Mouse (Mus musculus) lung, embryonic 14.5 days (tissue): ENCODE measurements around the gene Dennd6b. TPM values are rescaled to one million over a fixed set of nuclear protein-coding genes. Genes with fewer than 3 reads are reported as not detected.

Experiments used
- ATAC-seq: fragments of 200-750 bp; cut with Nextera tagmentation; 2 replicates; pipeline ENCODE4 v1.8.0; 2017; ENCODE audit warnings: mild to moderate bottlenecking, moderate TSS enrichment, moderate library complexity; ENCODE audit not compliant: insufficient read depth
- DNase-seq: peaks from one replicate; pipeline ENCODE4 v3.0.0-alpha.2; 2015
- H3K27ac ChIP-seq: fragments of 300-500 bp; sonication (generic); 2 replicates; pipeline ENCODE4 v1.5.1; 2014; ENCODE audit warnings: low read depth, mild to moderate bottlenecking, moderate library complexity
- H3K27me3 ChIP-seq: fragments of 300-500 bp; sonication (generic); 2 replicates; pipeline ENCODE4 v1.6.1; 2014; ENCODE audit warnings: low read length, control low read depth; ENCODE audit not compliant: insufficient read depth
- H3K36me3 ChIP-seq: fragments of 300-500 bp; sonication (generic); 2 replicates; pipeline ENCODE4 v1.6.1; 2014; ENCODE audit warnings: control low read depth; ENCODE audit not compliant: insufficient read depth
- H3K4me1 ChIP-seq: fragments of 300-500 bp; sonication (generic); 2 replicates; pipeline ENCODE4 v1.6.1; 2014; ENCODE audit warnings: antibody characterized with exemption, control low read depth; ENCODE audit not compliant: insufficient read depth
- H3K4me2 ChIP-seq: fragments of 300-500 bp; sonication (generic); 2 replicates; pipeline ENCODE4 v1.6.1; 2014; ENCODE audit warnings: mild to moderate bottlenecking
- H3K4me3 ChIP-seq: fragments of 300-500 bp; sonication (generic); 2 replicates; pipeline ENCODE4 v1.5.1; 2014; ENCODE audit warnings: low read depth, low read length
- H3K9ac ChIP-seq: fragments of 300-500 bp; sonication (generic); 2 replicates; pipeline ENCODE4 v1.6.1; 2014
- H3K9me3 ChIP-seq: fragments of 300-500 bp; sonication (generic); 2 replicates; pipeline ENCODE4 v1.6.1; 2016; ENCODE audit warnings: low read depth, low read length, control low read depth
- CTCF ChIP-seq: IDR thresholded peaks from 2 replicates; pipeline ENCODE4 v1.5.1; 2016; ENCODE audit warnings: antibody characterized with exemption, low read depth
- WGBS: fragments of 180-500 bp; shearing (Covaris S2); extraction: QIAGEN DNeasy Blood & Tissue Kit; methylation state at CpG from one replicate; pipeline ENCODE4 v1.1.7; 2014; 5-methylcytosine and 5-hydroxymethylcytosine counted together
- polyA plus RNA-seq: library from polyadenylated mRNA; unstranded; fragments of >200 nt; fragmentation: Nextera tagmentation; extraction: Ambion mirVana; gene quantifications from 2 replicates; pipeline ENCODE4 v1.2.1, GENCODE M21; 2014

The Dennd6b gene
- polyA plus RNA-seq, 1 experiment from 2014 or later = 11.0 TPM

DNA sequence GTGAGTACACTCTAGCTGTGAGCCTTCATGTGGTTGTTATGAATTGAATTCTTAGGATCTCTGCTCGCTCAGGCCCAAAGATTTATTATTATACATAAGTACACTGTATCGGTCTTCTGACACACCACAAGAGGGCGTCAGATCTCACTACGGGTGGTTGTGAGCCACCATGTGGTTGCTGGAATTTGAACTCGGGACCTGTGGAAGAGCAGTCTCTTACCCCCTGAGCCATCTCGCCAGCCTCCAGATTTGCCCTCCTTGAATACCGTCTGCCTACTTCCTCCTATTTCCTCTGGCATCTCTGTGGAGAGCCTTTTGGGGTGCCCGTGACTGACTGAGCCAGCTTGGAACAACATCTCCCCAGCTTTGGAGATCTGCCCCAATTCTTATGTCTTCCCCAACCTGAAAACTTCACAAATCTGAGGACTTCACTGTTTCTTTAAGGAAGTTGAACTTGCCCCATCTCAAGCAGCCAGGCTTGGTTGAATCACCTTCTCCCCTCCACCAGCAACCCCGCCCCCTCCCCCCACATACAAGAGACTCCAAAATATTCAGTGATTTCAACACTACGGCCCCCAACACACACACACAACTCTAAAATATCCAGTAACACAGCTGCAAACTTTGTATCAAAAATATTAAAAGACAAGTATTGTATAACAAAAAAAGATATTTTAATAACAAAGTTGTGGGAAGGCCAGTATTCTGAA lies 14.6 kb downstream of the Dennd6b start:
- ATAC-seq (no peak), DNase-seq (peak; percentile 26)
- Histone ChIP-seq H3K9ac (peak overlapping the region; percentile 2; the same call in 1 of the 2 replicates), H3K9me3 (no peaks in the 10 kb centered on the region), H3K27ac (peak overlapping the region; percentile 21), H3K4me2 (peak overlapping the region; percentile 63), H3K4me3 (peak overlapping the region; percentile 79; the same call in 1 of the 2 replicates), H3K27me3 (no peaks in the 10 kb centered on the region), H3K36me3 (0 out of 2 replicates have a peak, but pooled peaks cover 3% of the 10 kb centered on the region), H3K4me1 (peaks cover 21% of the 10 kb centered on the region)
- 56% methylated on average over 10 of the region's 10 CpGs for WGBS
- peak; percentile 47 for TF ChIP-seq CTCF

DNA sequence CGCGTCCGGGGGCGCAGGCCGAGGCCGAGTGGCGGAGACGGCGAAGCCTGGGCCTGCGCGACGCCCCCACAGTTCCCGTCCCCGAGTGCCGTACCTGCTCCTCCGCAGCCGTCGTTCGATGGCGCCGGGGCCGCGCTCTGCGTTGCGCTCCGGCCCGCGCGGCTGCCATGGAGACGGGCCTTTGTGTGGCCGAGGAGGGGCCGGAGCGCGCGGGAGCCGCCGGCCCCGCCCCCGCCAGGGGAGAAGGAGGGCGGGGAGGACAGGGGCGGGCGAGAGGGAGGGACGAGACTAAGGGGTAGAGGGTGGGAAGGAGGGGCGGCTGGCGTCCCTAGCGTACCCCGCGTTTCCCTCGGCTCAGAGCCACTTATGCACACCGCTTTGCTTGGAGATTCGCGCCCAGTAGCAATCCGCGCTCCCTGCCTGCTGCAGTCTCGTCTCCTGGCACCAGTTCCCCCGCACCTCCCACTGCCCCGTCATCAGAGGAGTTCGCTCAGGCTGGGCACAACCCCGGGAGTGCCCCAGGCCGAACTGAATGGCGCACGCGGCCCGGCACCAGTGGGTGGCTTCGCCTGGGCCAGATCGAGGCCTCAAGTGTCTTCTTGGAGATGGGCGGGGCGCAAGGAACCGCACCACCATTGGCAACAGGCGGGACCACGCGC lies 15.6 kb downstream of the Dennd6b start, which contains the start of gene Plxnb2:
TSS of gene Plxnb2 (minus strand) at position 218 of the 659 bp plus-strand sequence.
- H3K9ac ChIP-seq = peak within 1 kb of the TSS; percentile 87
- H3K4me2 ChIP-seq = peak within 1 kb of the TSS; percentile 63
- ATAC-seq (peak; percentile 87), DNase-seq (peak; percentile 94)
- no peaks in the 10 kb centered on the region for H3K27me3 ChIP-seq
- no peaks in the 10 kb centered on the region for H3K36me3 ChIP-seq
- peak within 1 kb of the TSS; percentile 90 for H3K27ac ChIP-seq
- no peak for TF ChIP-seq CTCF
- under 1% methylated on average over 62 of the region's 72 CpGs for WGBS
- H3K4me3 ChIP-seq = peak within 1 kb of the TSS; percentile 79
- H3K9me3 ChIP-seq = no peaks in the 10 kb centered on the region
- peaks cover 28% of the 10 kb centered on the region for H3K4me1 ChIP-seq

DNA sequence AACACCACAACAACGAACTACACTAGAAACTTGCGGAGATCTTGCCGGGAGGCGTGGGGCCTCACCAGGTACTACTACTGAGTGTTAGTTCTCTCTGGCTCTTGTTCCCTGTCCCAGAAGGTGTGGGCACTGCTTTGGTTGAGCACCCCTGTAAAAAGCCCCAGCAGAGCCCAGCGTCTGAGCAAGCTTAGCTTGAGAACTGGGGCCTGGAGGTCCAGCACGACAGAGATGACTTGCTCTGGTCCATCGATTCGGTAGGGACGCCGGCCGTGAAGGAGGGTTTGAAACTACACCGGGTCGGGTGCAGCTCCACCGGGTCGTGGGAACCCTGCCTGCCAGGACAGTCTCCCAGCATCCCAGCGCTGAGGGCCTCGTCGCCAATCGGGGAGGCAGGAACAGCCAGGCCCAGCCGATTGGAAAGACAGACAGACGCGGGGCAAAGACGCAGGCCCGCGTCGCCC lies 16.2 kb downstream of the Dennd6b start:
- Histone ChIP-seq H3K27me3 (no peaks in the 10 kb centered on the region), H3K9ac (peak overlapping the region; percentile 87), H3K27ac (peak overlapping the region; percentile 90), H3K9me3 (no peaks in the 10 kb centered on the region), H3K4me2 (peak overlapping the region; percentile 63), H3K36me3 (no peaks in the 10 kb centered on the region), H3K4me3 (peak overlapping the region; percentile 79), H3K4me1 (peaks cover 34% of the 10 kb centered on the region)
- no peak for DNase-seq
- under 1% methylated on average over 26 of the region's 26 CpGs for WGBS
- ATAC-seq = peak; percentile 5
- TF ChIP-seq CTCF = no peak

DNA sequence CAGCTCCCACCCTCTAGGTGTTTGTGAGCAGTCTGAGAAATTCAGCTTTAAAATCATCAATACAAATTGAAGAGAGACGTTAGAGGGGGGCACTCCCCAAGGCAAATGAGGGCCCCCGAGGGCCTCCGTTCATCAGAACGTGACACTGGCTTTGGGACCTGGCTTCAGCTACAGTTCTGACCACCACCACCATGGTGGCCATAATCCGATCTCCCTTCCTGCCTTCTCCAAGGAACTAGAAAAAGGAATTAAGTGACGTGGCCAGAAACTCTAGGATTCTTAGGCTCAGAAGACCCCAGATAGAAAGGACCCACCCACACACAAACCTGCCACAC lies 16.7 kb downstream of the Dennd6b start:
- DNase-seq (peak; percentile 40), ATAC-seq (no peak)
- Histone ChIP-seq H3K27ac (peak overlapping the region; percentile 90), H3K9me3 (no peaks in the 10 kb centered on the region), H3K4me2 (peak overlapping the region; percentile 63), H3K9ac (peak overlapping the region; percentile 87), H3K27me3 (no peaks in the 10 kb centered on the region), H3K36me3 (no peaks in the 10 kb centered on the region), H3K4me3 (peak overlapping the region; percentile 79), H3K4me1 (peaks cover 39% of the 10 kb centered on the region)
- no peak for TF ChIP-seq CTCF
- WGBS = 2% methylated on average over 6 of the region's 6 CpGs

DNA sequence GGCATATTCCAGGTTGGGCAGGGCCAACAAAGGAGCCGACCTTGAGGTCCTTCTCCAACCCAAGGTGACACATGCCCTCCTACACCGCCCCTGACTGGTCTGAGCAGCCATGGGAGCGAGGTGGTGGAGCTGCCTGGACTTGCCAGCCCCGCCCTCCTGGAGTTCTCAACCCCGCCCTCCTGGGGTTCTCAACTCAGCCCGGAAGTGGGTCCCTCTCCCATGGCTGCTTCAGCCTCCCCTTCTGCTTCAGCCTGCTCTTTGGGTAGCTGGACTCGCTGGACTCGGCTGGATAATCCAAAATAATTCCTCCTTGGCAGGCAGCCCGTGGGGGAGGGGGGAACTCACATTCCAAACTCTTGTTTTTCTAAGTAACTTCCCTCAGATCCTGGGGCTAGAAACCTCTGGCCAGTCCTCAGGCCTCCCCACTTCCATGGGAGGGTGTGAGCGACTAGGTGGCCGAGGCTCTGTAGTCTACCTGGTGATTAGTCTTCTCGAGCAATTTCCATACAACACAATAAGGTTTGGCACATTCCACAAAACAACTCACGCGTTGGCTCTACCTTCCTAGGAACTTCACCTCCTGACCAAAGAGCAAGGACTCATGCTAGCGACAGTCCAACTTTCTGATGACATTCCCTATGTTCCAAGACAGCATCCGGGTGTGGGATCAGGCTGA lies 17.2 kb downstream of the Dennd6b start:
- Histone ChIP-seq H3K27ac (peak overlapping the region; percentile 90), H3K4me2 (peak overlapping the region; percentile 63), H3K9ac (peak overlapping the region; percentile 87), H3K4me3 (peak overlapping the region; percentile 79), H3K27me3 (no peaks in the 10 kb centered on the region), H3K4me1 (peaks cover 43% of the 10 kb centered on the region), H3K9me3 (no peaks in the 10 kb centered on the region), H3K36me3 (no peaks in the 10 kb centered on the region)
- ATAC-seq = peak; percentile 62
- whole genome bisulfite sequencing = 3% methylated on average over 16 of the region's 16 CpGs
- no peak for TF ChIP-seq CTCF
- peak; percentile 92 for DNase-seq

DNA sequence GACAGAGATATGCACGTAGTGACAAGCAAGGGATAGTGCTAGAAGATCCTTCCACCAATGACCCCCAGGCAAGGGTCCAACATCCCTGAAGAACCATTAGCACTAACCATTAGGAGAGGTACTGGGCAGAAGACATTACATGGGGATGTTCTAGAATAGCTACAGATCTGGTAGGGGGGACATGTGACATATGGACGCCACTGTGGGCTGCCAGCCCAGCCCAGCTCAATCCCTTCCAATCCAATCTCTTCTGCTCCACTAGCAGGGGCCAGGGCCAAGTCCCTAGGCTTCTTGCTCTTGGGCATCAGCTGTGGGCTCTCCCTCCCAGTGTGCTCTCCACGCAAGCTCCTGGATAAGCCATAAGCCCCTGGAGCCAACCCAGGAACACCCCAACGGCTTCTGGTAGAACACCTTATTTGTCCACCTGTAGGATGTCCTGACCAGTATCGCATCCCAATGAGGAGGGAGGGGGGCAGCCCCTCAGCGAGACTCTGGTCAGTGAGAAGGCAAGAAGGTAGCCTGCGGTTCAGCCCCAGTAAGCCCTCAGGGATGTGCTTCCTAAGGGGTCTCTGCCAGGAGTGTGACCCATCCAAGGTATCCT lies 17.9 kb downstream of the Dennd6b start:
- Histone ChIP-seq H3K9ac (peak overlapping the region; percentile 51), H3K4me3 (peak overlapping the region; percentile 79), H3K4me1 (peaks cover 47% of the 10 kb centered on the region), H3K27me3 (no peaks in the 10 kb centered on the region), H3K27ac (peak overlapping the region; percentile 90), H3K9me3 (no peaks in the 10 kb centered on the region), H3K36me3 (no peaks in the 10 kb centered on the region), H3K4me2 (peak overlapping the region; percentile 63)
- ATAC-seq (no peak), DNase-seq (no peak)
- 57% methylated on average over 7 of the region's 7 CpGs for WGBS
- no peak for TF ChIP-seq CTCF
